Mouse (Mus musculus): ENCODE results near the gene Dnase2b. TPM values are rescaled to one million over a fixed set of nuclear protein-coding genes. Genes with fewer than 3 reads are reported as not detected.
A peak's percentile ranks its signal among the peaks of the same experiment; 100 is the strongest.

The Dnase2b gene
- polyA plus RNA-seq, 1 experiment = not detected

GRCm38 (mm10) chr3:146620101-146620500 lies 4.7 kb upstream of the Dnase2b start:
- WGBS = 43% methylated on average over 10 of the region's 10 CpGs
- no peak overlapping the region for H3K4me3 ChIP-seq (ENCODE audit: insufficient read depth, low read depth, low read length)
- no peak for TF ChIP-seq CTCF (IDR thresholded peaks at IDR 0.05; ENCODE audit: insufficient read depth, low read depth, low read length)
- TF ChIP-seq POLR2A (IDR thresholded peaks at IDR 0.05; ENCODE audit: insufficient read depth, low read depth, low read length) = no peak
- H3K4me1 ChIP-seq (ENCODE audit: control insufficient read depth, insufficient read depth, low read length) = peaks cover 9% of the 10 kb centered on the region
- peak overlapping the region; percentile 16 for H3K27ac ChIP-seq (ENCODE audit: insufficient read depth, low read depth, low read length)

- 93% methylated on average over 4 of the region's 4 CpGs for WGBS
- Histone ChIP-seq H3K27ac (ENCODE audit: insufficient read depth, low read depth, low read length) (no peak overlapping the region), H3K4me3 (ENCODE audit: insufficient read depth, low read depth, low read length) (no peak overlapping the region), H3K4me1 (ENCODE audit: control insufficient read depth, insufficient read depth, low read length) (peaks cover 9% of the 10 kb centered on the region)
- no peak for TF ChIP-seq CTCF (IDR thresholded peaks at IDR 0.05; ENCODE audit: insufficient read depth, low read depth, low read length)
- TF ChIP-seq POLR2A (IDR thresholded peaks at IDR 0.05; ENCODE audit: insufficient read depth, low read depth, low read length) = no peak
Measured at GRCm38 (mm10) chr3:146618357-146618756, 3.0 kb upstream of the Dnase2b start.

- Histone ChIP-seq H3K4me1 (ENCODE audit: control insufficient read depth, insufficient read depth, low read length) (peaks cover 9% of the 10 kb centered on the region), H3K27ac (ENCODE audit: insufficient read depth, low read depth, low read length) (no peak overlapping the region), H3K4me3 (ENCODE audit: insufficient read depth, low read depth, low read length) (no peak overlapping the region)
- no peak for TF ChIP-seq CTCF (IDR thresholded peaks at IDR 0.05; ENCODE audit: insufficient read depth, low read depth, low read length)
- TF ChIP-seq POLR2A (IDR thresholded peaks at IDR 0.05; ENCODE audit: insufficient read depth, low read depth, low read length) = no peak
Measured at GRCm38 (mm10) chr3:146617946-146618345, 2.5 kb upstream of the Dnase2b start.

GRCm38 (mm10) chr3:146616533-146617283 lies 1.3 kb upstream of the Dnase2b start:
- Histone ChIP-seq H3K27ac (ENCODE audit: insufficient read depth, low read depth, low read length) (no peak overlapping the region), H3K4me3 (ENCODE audit: insufficient read depth, low read depth, low read length) (no peak overlapping the region), H3K4me1 (ENCODE audit: control insufficient read depth, insufficient read depth, low read length) (peaks cover 9% of the 10 kb centered on the region)
- 88% methylated on average over 5 of the region's 5 CpGs for WGBS
- no peak for TF ChIP-seq POLR2A (IDR thresholded peaks at IDR 0.05; ENCODE audit: insufficient read depth, low read depth, low read length)
- no peak for TF ChIP-seq CTCF (IDR thresholded peaks at IDR 0.05; ENCODE audit: insufficient read depth, low read depth, low read length)

GRCm38 (mm10) chr3:146611821-146612220 lies 3.6 kb downstream of the Dnase2b start:
- Histone ChIP-seq H3K27ac (ENCODE audit: insufficient read depth, low read depth, low read length) (no peak overlapping the region), H3K4me3 (ENCODE audit: insufficient read depth, low read depth, low read length) (no peak overlapping the region), H3K4me1 (ENCODE audit: control insufficient read depth, insufficient read depth, low read length) (peaks cover 2% of the 10 kb centered on the region; the same call in 1 of the 2 replicates)
- TF ChIP-seq CTCF (IDR thresholded peaks at IDR 0.05; ENCODE audit: insufficient read depth, low read depth, low read length) (no peak), POLR2A (IDR thresholded peaks at IDR 0.05; ENCODE audit: insufficient read depth, low read depth, low read length) (no peak)
- WGBS = 63% methylated on average over 4 of the region's 4 CpGs

GRCm38 (mm10) chr3:146611261-146611660 lies 4.1 kb downstream of the Dnase2b start:
- no peak for TF ChIP-seq POLR2A (IDR thresholded peaks at IDR 0.05; ENCODE audit: insufficient read depth, low read depth, low read length)
- no peak for TF ChIP-seq CTCF (IDR thresholded peaks at IDR 0.05; ENCODE audit: insufficient read depth, low read depth, low read length)
- H3K4me1 ChIP-seq (ENCODE audit: control insufficient read depth, insufficient read depth, low read length) = peaks cover 2% of the 10 kb centered on the region; the same call in 1 of the 2 replicates
- no peak overlapping the region for H3K27ac ChIP-seq (ENCODE audit: insufficient read depth, low read depth, low read length)
- WGBS = 56% methylated on average over 4 of the region's 4 CpGs
- H3K4me3 ChIP-seq (ENCODE audit: insufficient read depth, low read depth, low read length) = no peak overlapping the region

- TF ChIP-seq CTCF (IDR thresholded peaks at IDR 0.05; ENCODE audit: insufficient read depth, low read depth, low read length) (no peak), POLR2A (IDR thresholded peaks at IDR 0.05; ENCODE audit: insufficient read depth, low read depth, low read length) (no peak)
- WGBS = 46% methylated on average over 10 of the region's 10 CpGs
- Histone ChIP-seq H3K4me3 (ENCODE audit: insufficient read depth, low read depth, low read length) (no peak overlapping the region), H3K4me1 (ENCODE audit: control insufficient read depth, insufficient read depth, low read length) (peaks cover 2% of the 10 kb centered on the region; the same call in 1 of the 2 replicates), H3K27ac (ENCODE audit: insufficient read depth, low read depth, low read length) (no peak overlapping the region)
Measured at GRCm38 (mm10) chr3:146610322-146610721, 5.1 kb downstream of the Dnase2b start.

GRCm38 (mm10) chr3:146607368-146607767 lies 8.0 kb downstream of the Dnase2b start:
- H3K4me1 ChIP-seq (ENCODE audit: control insufficient read depth, insufficient read depth, low read length) = peaks cover 2% of the 10 kb centered on the region; the same call in 1 of the 2 replicates
- TF ChIP-seq POLR2A (IDR thresholded peaks at IDR 0.05; ENCODE audit: insufficient read depth, low read depth, low read length) (no peak), CTCF (IDR thresholded peaks at IDR 0.05; ENCODE audit: insufficient read depth, low read depth, low read length) (no peak)
- no peak overlapping the region for H3K4me3 ChIP-seq (ENCODE audit: insufficient read depth, low read depth, low read length)
- H3K27ac ChIP-seq (ENCODE audit: insufficient read depth, low read depth, low read length) = no peak overlapping the region
- 11% methylated on average over 1 of the region's 1 CpGs for WGBS

GRCm38 (mm10) chr3:146604647-146605046 lies 10.7 kb downstream of the Dnase2b start:
- TF ChIP-seq CTCF (IDR thresholded peaks at IDR 0.05; ENCODE audit: insufficient read depth, low read depth, low read length) (no peak), POLR2A (IDR thresholded peaks at IDR 0.05; ENCODE audit: insufficient read depth, low read depth, low read length) (no peak)
- WGBS = 86% methylated on average over 9 of the region's 9 CpGs
- Histone ChIP-seq H3K4me3 (ENCODE audit: insufficient read depth, low read depth, low read length) (no peak overlapping the region), H3K4me1 (ENCODE audit: control insufficient read depth, insufficient read depth, low read length) (0 out of 2 replicates have a peak, but pooled peaks cover 2% of the 10 kb centered on the region), H3K27ac (ENCODE audit: insufficient read depth, low read depth, low read length) (no peak overlapping the region)
